Mouse (Mus musculus): ENCODE data around the gene Fkbp8. TPM values are rescaled to one million over a fixed set of nuclear protein-coding genes. Genes with fewer than 3 reads are reported as not detected.

Fkbp8 gene
- total RNA-seq, 2 experiments from 2014 or later, result 28.9 to 94.6 TPM

DNA sequence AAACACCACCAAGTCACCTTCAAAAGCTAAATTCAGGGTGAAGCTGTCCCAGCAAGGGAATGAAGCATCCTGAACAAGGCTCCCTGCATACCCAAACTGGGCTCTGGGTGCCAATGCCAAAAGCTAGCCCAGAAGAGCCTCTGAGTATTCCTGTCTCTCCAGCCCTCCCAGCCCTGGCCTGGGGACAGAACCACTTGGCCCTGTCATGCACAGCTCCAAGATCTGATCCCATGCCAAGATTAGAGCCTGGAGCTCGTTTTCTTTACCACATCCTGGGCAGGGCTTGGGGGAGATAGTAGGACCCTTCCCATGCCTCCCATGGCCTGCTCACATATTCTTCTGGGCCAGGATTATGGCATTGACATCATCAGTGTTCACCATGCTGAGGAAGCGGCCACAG, 7.9 kb upstream of the Fkbp8 start:
- no peak for ATAC-seq (replicated peaks; ENCODE audit: low FRiP score, poor library complexity, severe bottlenecking)

DNA sequence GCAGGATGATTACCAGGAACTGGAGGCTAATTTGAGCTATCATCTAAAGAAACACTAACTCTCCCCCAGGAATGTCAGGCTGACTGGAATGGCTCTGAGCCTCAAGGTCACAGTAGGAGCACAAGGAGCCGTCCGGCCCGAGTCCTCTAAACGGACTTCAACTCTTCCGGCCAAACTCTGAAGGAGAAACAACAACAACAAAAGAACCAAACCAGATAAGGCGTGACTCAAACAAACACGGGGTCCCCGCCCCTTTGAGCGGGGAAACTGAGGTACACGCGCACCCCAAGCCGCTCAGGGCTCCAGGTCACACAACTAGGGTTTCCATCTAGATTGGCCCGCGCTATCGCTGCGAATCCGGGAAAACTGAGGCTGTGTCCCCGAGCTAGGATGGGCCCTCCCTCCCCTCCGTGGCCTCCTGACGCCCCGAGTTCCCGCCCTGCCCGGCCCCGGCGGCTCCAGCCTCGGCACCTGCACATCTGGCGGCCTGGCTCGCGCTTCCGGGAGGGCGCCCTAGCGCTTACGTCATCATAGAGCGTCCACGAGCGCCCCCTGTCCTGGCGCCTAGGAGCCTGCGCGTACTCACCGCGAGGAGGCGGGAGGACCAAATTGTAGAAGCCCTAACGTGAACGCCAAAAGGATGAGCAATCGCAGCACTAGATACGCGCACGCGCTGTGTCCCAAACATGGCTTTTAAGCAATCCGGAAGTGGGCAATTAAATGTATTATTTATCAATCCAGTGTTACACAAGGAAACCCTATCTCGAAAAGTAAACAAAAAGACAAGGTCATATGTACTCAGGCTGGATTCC, 4.7 kb upstream of the Fkbp8 start:
- ATAC-seq (replicated peaks; ENCODE audit: low FRiP score, poor library complexity, severe bottlenecking), result peak; percentile 87

DNA sequence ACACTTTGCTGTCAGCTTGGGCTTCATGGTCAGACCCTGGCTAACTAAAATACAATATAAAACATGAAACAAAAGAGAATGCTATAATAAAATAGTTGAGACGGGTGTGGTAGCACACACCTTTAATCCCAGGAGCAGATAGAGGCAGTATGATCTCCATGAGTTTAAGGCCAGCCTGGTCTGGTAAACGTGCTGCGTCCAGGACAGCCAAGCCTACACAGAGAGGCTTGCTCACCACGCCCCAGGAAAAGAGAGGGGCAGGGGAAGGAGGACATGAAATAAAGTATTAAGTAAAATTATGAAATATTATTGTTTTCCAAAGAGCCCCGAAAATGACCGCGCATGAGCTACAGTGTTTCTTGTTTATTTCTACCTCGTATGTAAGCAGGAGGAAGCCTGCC, 413 bp upstream of the Fkbp8 start:
- ATAC-seq (replicated peaks; ENCODE audit: low FRiP score, poor library complexity, severe bottlenecking), result peak; percentile 41

DNA sequence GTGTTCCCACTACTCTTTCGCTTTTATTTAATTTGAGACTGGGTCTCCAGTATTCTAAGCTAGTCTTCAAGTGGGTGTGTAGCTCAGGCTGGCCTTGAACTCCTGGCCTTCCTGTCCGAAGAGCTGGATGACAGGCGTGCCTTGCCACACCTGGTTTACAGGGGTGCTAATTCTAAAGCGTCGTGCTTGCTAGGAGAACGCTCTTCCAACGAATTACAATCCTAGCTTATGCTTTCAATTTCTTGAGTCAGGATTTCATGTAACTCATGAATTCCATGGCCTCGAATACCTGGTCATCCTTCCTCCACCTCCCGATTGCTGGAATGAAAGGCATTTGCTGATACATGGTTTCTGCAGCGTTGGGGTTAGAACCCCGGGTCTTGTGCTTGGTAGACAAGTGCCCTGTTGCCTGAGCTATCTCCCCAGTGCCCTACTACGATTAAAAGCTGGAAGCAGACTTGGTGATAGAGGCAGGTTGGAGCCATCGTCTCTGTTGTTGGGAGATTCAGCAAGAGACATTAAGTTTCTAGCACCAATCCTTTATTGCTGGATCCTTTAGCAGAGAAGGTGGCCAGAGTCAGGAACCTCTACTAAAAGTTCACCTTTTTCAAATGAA, 766 bp downstream of the Fkbp8 start:
- no peak for ATAC-seq (replicated peaks; ENCODE audit: low FRiP score, poor library complexity, severe bottlenecking)

DNA sequence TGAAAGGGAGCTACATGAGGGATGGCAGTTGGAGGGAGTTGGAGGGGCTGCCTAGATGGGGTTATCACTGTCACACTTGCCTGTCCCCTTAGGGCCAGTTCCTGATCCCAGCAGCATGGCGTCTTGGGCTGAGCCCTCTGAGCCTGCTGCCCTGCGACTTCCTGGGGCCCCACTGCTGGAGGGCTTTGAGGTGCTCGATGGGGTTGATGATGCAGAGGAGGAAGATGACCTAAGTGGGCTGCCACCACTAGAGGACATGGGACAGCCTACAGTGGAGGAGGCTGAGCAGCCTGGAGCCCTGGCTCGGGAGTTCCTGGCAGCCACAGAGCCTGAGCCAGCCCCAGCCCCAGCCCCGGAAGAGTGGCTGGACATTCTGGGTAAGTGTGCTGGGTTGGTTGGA, 1.8 kb downstream of the Fkbp8 start:
- no peak for ATAC-seq (replicated peaks; ENCODE audit: low FRiP score, poor library complexity, severe bottlenecking)

DNA sequence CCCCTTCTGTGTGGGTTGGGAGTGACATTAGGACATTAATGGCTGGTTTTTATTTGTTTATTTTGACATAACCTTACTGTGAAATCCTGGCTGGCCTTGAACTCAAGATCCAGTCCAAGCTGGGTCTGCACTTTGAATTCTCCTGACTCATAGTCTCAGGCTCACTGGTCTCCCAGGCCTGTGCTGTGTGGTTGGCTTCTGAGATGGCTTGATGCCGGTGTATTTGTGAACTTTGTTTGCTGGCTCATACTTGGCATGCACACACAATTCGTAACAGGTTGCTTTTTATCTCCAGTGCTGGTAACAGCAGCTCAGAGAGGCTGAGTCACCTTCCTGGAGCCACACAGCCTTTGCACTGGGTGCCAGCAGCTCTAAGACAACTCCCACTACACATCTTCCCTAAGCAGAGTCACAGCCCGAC, 2.2 kb downstream of the Fkbp8 start:
- ATAC-seq (replicated peaks; ENCODE audit: low FRiP score, poor library complexity, severe bottlenecking), result no peak

DNA sequence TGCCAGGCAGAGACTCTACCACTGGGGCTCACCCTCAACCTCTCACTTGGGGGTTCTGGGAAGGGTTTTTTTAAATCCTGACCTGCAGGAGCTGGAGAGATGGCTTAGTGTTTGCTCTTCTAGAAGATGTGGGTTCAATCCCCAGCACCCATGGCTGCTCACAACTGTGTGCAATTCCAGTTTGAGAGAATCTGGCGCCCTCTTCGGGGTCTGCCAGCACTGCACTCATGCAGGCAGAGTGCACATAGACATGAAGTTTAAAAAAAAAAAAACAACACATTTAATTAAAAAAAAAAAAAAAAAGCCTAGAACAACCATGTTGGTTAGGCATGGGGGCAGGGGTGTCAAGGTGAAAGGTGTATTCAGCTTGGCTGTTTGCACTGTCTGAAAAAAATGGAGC, 2.8 kb downstream of the Fkbp8 start:
- ATAC-seq (replicated peaks; ENCODE audit: low FRiP score, poor library complexity, severe bottlenecking), result no peak

DNA sequence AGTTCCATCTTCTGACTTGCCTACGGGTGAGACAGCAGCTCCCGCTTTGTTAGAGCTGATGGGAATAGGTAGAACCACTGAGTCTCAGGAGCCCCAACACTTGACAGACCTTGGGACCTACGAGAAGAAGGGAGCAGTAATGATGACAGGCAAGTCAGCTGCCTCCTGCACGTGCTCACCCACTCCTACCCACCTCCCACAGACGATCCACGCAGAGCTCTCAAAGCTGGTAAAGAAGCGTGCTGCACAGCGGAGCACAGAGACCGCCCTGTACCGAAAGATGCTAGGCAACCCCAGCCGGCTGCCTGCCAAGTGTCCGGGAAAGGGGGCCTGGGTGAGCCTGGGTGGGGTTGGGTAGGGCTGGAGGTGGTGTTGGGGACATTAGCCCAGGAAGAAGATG, 6.8 kb downstream of the Fkbp8 start:
- no peak for ATAC-seq (replicated peaks; ENCODE audit: low FRiP score, poor library complexity, severe bottlenecking)

DNA sequence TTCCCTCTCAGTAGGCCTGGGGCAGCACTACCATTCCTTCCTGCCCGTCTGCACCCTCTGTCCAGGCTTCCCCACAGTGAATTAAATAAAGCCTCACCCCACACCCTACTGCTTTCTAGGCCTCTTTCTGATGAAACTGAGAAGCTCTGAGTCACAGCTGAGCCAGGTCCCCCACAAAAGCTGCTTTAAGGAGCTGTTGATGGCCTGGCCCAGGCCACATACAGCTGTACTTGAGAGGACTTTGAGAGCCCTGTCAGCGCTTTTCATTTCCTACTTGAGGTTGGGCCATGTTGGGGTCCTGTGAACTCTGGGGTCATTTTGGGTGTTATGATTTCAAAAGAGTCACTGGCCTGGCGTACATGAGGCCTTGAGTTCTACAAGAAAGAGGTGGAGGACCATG, 7.7 kb downstream of the Fkbp8 start:
- ATAC-seq (replicated peaks; ENCODE audit: low FRiP score, poor library complexity, severe bottlenecking), result no peak

DNA sequence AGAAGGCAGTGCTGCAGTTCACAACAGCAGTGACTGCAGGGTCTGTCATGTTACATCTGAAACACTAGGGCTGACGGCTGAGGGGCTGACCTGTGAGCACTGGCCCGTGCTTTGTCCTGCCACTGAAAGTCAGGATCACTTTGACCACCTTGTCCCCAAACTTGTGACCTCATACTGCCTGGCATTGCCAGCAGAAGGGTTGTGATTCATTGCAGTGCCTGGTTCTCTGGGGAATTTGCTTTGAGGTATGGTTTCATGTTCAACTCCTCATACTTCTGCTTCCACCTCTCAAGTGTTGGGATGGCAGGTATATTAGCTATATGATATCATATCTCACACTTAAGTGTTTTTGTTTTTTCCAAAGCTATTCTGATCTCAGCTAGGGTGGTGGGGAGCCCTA, 8.2 kb downstream of the Fkbp8 start:
- ATAC-seq (replicated peaks; ENCODE audit: low FRiP score, poor library complexity, severe bottlenecking), result no peak

DNA sequence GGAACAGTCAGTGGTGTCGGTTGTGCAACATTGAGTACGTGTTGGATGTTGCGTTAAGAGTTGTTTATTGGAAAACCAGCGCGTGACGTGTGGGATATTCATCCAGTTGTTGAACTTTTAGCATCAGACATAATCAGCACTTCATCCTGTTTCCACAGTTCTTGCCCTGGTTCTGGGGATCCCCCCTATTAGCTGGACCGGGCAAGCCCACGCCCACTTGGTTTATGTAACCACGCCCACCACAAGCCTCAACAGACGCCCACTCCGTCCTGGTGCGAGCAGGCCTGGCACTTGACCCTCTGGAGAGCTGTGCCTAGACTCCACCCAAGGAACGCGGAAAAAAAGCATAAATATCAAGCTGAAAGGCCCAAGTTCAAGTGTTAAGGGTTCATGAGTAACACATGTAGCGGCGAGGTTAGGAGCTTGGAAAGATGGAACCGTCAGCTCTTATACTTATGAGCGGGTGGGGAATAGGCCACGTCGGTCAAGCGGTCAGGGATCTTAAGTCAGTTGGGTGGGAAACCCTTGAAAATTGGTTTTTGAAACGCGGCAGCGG, 10.6 kb downstream of the Fkbp8 start:
- peak; percentile 35 for ATAC-seq (replicated peaks; ENCODE audit: low FRiP score, poor library complexity, severe bottlenecking)

DNA sequence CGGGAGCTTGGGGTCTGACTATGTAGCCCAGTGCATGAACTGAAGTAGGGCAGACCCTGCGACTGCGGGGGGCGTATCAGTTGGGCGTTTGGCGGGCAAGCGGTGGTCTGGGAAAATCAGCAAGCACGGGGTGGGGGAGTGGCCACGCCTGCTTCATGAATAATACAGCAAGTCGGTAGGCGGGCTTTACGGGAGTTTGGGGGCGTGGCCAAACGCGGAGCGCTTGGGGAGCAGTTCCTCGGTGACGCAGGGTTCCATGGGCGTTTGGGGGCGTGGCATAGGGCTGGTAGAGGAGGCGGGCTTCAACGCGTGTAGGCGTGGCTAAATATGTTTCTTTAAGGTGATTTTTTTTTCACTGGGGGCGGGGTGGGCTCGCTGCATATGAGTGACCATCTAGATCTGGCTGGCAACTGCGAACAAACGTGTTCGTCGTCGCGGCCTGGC, 11.1 kb downstream of the Fkbp8 start:
- peak; percentile 78 for ATAC-seq (replicated peaks; ENCODE audit: low FRiP score, poor library complexity, severe bottlenecking)

DNA sequence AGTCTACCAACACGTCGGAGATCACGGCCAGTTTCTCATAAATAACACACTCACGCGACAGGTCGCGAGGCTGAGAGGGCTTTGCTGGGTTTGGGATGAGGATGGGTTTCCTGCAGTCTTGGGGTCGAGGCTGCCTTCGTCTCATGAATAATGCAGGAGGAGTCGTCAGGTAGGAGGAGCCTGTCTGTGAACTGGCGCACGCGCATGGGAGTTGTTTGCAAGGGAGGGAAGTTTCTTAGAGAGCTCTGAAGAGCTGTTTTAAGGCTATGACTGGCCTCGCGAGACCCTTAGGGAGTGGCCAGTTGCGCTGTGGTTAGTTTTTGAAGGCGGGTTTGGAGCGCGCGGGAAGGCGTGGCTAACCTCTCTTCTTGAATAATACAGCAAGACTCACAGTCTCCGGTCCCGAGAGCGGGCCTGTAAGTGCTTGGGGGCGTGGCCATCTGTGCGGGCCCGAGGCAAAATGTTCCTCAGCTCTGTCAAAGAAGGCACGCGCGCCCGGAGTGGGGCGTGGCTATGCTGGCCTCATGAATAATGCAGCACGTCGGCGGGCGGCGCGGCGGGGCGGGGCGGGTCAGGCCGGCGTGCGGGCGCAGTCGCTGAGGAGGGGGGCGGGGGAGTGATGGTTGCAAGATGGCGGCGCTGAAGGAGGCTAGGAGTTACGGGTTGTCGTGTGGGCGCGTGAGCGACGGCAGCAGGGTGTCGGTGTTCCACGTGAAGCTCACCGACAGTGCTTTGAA, 11.7 kb downstream of the Fkbp8 start, which contains the start of gene Ell:
Ell (plus strand) TSS at position 381 of the 737 bp plus-strand sequence.
- peak; percentile 78 for ATAC-seq (replicated peaks; ENCODE audit: low FRiP score, poor library complexity, severe bottlenecking)

DNA sequence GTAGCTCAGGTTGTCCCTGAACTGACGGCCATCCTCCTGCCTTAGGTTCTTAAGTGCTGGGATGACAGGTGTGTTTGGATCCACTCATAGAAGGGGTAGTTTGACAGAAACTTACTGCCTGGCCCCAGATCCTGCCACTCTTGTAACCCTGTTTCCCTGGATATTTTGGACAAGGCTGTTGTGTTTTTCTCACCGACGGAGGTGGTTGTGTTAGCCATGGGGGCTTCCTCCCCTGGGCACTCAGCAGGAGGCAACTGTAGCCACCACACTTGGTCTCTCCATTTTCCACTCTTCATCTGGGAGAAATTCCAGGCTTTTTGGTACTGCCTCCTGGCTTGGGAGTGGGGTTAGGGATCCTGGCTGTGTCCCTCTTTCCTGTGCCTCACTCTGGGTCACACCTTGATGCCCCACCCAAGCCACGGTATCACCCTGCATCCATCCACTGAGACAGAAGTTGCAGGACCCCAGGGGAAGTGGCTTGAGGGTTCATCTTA, 12.5 kb downstream of the Fkbp8 start:
- 0 out of 2 replicates have a peak, but pooled peaks have one; percentile 7 for ATAC-seq (replicated peaks; ENCODE audit: low FRiP score, poor library complexity, severe bottlenecking)

DNA sequence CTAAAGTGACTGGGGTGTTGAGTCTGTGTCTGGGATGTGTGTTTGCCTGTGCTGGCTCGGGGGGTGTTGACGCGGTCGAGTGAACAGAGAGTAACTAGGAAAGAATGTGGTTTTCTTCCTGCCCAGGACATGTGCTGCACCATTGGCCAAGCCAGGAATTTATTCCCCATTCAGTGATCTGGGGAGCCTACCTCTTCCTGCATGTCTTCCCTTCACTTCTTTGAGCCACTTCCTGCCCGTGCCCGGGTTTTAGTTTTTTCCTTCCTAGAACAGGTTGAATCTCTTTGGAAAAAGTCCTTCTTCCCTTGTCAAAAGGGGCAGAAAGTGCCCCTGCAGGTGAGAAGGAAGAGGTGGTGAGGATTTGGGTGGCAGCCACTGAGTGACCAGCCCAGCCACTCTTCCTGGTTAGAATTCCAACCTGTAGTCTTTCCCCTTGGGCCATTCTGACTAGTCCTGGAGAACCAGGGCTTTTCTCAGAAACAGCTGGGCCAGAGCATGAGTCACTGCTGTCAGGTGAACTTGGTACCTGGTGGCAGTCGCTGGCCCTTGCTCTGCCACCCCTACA, 13.1 kb downstream of the Fkbp8 start:
- no peak for ATAC-seq (replicated peaks; ENCODE audit: low FRiP score, poor library complexity, severe bottlenecking)

DNA sequence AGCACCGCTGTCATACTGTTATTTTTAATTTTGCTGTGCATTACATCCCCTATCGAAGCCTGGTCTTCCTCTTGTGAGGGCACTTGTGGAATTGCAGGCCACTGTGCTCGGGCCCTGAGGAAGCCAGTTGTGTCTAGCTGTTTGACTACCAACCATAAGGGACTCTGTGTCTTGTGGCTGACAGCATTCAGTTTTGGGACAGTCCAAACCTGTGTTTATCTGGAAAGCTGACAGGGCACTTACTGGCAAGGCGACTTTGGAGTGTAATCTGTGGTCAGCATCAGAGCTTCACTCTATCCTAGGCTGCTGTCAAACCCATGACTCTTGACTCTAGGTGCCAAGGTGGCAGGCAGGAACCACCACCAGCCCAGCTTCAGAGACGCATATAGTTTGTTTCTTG, 13.6 kb downstream of the Fkbp8 start:
- ATAC-seq (replicated peaks; ENCODE audit: low FRiP score, poor library complexity, severe bottlenecking), result no peak

DNA sequence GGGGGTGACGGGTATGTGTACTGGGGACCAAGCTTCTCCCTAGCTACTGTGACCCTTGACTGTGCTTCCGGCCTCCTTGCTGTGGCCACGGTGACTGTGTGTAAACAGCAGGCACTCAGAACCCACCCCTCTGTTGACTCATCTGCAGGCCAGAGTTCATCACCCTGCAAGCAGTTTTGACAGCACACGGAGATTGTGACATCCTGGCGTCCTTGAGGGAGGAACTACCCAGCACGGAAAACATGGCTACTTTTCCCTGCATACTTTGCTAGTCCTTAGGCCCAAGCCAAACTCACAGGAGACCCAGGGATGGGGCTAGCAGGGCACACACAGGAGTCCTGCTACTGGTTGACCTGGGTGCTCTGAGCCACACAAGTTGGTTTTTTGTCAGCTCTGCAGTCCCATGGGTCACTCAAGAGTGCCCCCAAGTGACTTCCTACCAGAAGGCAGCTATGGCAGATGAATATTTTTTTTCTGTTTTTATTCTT, 16.7 kb downstream of the Fkbp8 start:
- no peak for ATAC-seq (replicated peaks; ENCODE audit: low FRiP score, poor library complexity, severe bottlenecking)

DNA sequence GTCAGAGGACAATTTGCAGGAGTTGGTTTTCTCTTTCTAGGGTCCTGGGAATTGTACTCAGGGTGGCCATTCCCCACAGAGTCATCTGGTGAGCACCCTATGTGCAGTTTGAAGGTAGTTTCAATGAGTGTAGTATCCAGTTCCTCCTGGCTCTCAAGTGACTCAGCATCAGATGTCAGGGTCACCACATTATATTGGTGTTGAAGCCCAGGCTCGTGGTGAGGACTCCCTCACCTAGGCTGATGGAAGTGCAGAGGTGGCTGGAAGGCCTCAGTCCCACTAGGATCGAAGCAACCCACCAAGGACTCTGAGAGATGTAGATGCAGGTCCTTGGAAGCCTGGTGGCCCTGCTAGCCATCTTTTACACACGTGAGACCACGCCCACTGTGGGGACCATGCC, 18.9 kb downstream of the Fkbp8 start:
- no peak for ATAC-seq (replicated peaks; ENCODE audit: low FRiP score, poor library complexity, severe bottlenecking)

DNA sequence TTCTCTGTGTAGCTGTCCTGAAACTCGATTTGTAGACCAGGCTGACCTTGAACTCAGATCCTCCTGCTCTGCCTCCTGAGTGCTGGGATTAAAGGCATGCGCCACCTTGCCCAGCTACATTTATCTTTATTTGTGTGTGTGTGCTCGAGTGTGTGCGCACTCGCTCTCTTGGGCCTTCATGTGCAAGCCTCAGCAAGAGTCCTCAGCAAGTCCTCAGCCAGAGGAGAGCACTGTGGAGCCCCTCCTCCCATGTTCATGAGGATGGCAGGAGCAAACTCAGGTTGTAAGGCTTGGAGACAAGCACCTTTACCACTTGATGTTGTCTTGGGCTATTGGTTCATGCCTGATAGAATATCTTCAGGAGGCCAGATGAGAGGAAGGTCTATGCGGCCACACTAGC, 20.2 kb downstream of the Fkbp8 start:
- no peak for ATAC-seq (replicated peaks; ENCODE audit: low FRiP score, poor library complexity, severe bottlenecking)
